Mouse (Mus musculus): ENCODE data around the gene Izumo4. TPM values are rescaled to one million over a fixed set of nuclear protein-coding genes. Genes with fewer than 3 reads are reported as not detected.
A peak's percentile ranks its signal among the peaks of the same experiment; 100 is the strongest.

The Izumo4 gene
- total RNA-seq, 4 experiments from 2014 or later: 2.2 to 5.3 (median 3.6) TPM

GRCm38 (mm10) chr10:80669737-80670485 lies 32.1 kb upstream of the Izumo4 start:
- peak; percentile 61 for DNase-seq (ENCODE audit: low spot score)

GRCm38 (mm10) chr10:80670531-80670930 lies 31.5 kb upstream of the Izumo4 start:
- DNase-seq (ENCODE audit: low spot score): no peak

GRCm38 (mm10) chr10:80671251-80671650 lies 30.7 kb upstream of the Izumo4 start:
- no peak for DNase-seq (ENCODE audit: low spot score)

- DNase-seq (ENCODE audit: low spot score): peak; percentile 60
These were observed 29.9 kb upstream of the Izumo4 start for GRCm38 (mm10) chr10:80671936-80672690.

GRCm38 (mm10) chr10:80673690-80674089 lies 28.3 kb upstream of the Izumo4 start:
- DNase-seq (ENCODE audit: low spot score): no peak

GRCm38 (mm10) chr10:80674161-80674711 lies 27.7 kb upstream of the Izumo4 start:
- DNase-seq (ENCODE audit: low spot score): peak; percentile 75

- no peak for DNase-seq (ENCODE audit: low spot score)
These were observed 27.1 kb upstream of the Izumo4 start for GRCm38 (mm10) chr10:80674851-80675404.

GRCm38 (mm10) chr10:80675405-80676197 lies 26.4 kb upstream of the Izumo4 start:
- DNase-seq (ENCODE audit: low spot score): no peak

- DNase-seq (ENCODE audit: low spot score): peak; percentile 99
These were observed 25.6 kb upstream of the Izumo4 start for GRCm38 (mm10) chr10:80676198-80676928.

- DNase-seq (ENCODE audit: low spot score): no peak
These were observed 24.7 kb upstream of the Izumo4 start for GRCm38 (mm10) chr10:80677128-80677875.

GRCm38 (mm10) chr10:80677942-80678436 lies 24.0 kb upstream of the Izumo4 start, which contains the start of gene Mknk2:
Mknk2 (minus strand) TSS chr10:80678112.
- peak; percentile 95 for DNase-seq (ENCODE audit: low spot score)

GRCm38 (mm10) chr10:80678601-80679377 lies 23.2 kb upstream of the Izumo4 start:
- DNase-seq (ENCODE audit: low spot score): no peak

- no peak for DNase-seq (ENCODE audit: low spot score)
These were observed 22.3 kb upstream of the Izumo4 start for GRCm38 (mm10) chr10:80679556-80680259.

GRCm38 (mm10) chr10:80680260-80680696 lies 21.7 kb upstream of the Izumo4 start:
- DNase-seq (ENCODE audit: low spot score): no peak

GRCm38 (mm10) chr10:80682003-80682402 lies 20.0 kb upstream of the Izumo4 start:
- DNase-seq (ENCODE audit: low spot score): no peak

GRCm38 (mm10) chr10:80683647-80684046 lies 18.3 kb upstream of the Izumo4 start:
- DNase-seq (ENCODE audit: low spot score): no peak

GRCm38 (mm10) chr10:80684214-80684613 lies 17.8 kb upstream of the Izumo4 start:
- DNase-seq (ENCODE audit: low spot score): no peak

GRCm38 (mm10) chr10:80684984-80685383 lies 17.0 kb upstream of the Izumo4 start:
- DNase-seq (ENCODE audit: low spot score): no peak
